Mouse (Mus musculus) ovary, postnatal 10 days (tissue): ENCODE data around the gene Pik3ap1.
"Not testable (repeated sequence)": the region's sequence is repeated elsewhere in the genome, so short reads cannot be mapped to it uniquely, and the experiment has no call there.

ENCODE experiments used
- DNase-seq: peaks from one replicate; pipeline ENCODE4 v3.0.0; 2022; ENCODE audit warnings: low spot score

The Pik3ap1 gene

GRCm38 (mm10) chr19:41332228-41332627, 52.7 kb downstream of the Pik3ap1 start:
- no peak for DNase-seq

- DNase-seq, result no peak
These were observed 54.5 kb downstream of the Pik3ap1 start for GRCm38 (mm10) chr19:41330401-41330800.

GRCm38 (mm10) chr19:41329961-41330360, 54.9 kb downstream of the Pik3ap1 start:
- no peak for DNase-seq

GRCm38 (mm10) chr19:41328743-41329142, 56.2 kb downstream of the Pik3ap1 start:
- no peak for DNase-seq

- DNase-seq, result no peak
These were observed 61.1 kb downstream of the Pik3ap1 start for GRCm38 (mm10) chr19:41323813-41324212.

- no peak for DNase-seq
These were observed 61.8 kb downstream of the Pik3ap1 start for GRCm38 (mm10) chr19:41323125-41323524.

GRCm38 (mm10) chr19:41321149-41321548, 63.8 kb downstream of the Pik3ap1 start:
- no peak for DNase-seq

GRCm38 (mm10) chr19:41317315-41318095, 67.4 kb downstream of the Pik3ap1 start:
- DNase-seq, result no peak

GRCm38 (mm10) chr19:41314696-41315095, 70.2 kb downstream of the Pik3ap1 start:
- DNase-seq, result no peak

GRCm38 (mm10) chr19:41313663-41314062, 71.2 kb downstream of the Pik3ap1 start:
- DNase-seq, result no peak

GRCm38 (mm10) chr19:41312587-41312986, 72.3 kb downstream of the Pik3ap1 start:
- not testable (repeated sequence) for DNase-seq

GRCm38 (mm10) chr19:41312027-41312426, 72.9 kb downstream of the Pik3ap1 start:
- DNase-seq, result no peak

- DNase-seq, result no peak
These were observed 73.8 kb downstream of the Pik3ap1 start for GRCm38 (mm10) chr19:41310971-41311703.

GRCm38 (mm10) chr19:41303933-41304332, 81.0 kb downstream of the Pik3ap1 start:
- no peak for DNase-seq

GRCm38 (mm10) chr19:41303433-41303832, 81.5 kb downstream of the Pik3ap1 start:
- DNase-seq, result no peak

- DNase-seq, result no peak
These were observed 83.0 kb downstream of the Pik3ap1 start for GRCm38 (mm10) chr19:41301856-41302255.

GRCm38 (mm10) chr19:41299446-41299845, 85.5 kb downstream of the Pik3ap1 start:
- no peak for DNase-seq

GRCm38 (mm10) chr19:41290952-41291619, 93.8 kb downstream of the Pik3ap1 start:
- DNase-seq, result no peak

GRCm38 (mm10) chr19:41288568-41288967, 96.3 kb downstream of the Pik3ap1 start:
- DNase-seq, result no peak

GRCm38 (mm10) chr19:41287224-41287623, 97.7 kb downstream of the Pik3ap1 start:
- no peak for DNase-seq

- no peak for DNase-seq
These were observed 100.4 kb downstream of the Pik3ap1 start for GRCm38 (mm10) chr19:41284515-41284914.

GRCm38 (mm10) chr19:41282718-41283117, 102.2 kb downstream of the Pik3ap1 start:
- DNase-seq, result no peak

- DNase-seq, result no peak
These were observed 102.7 kb downstream of the Pik3ap1 start for GRCm38 (mm10) chr19:41282216-41282615.
